Mouse (Mus musculus) left cerebral cortex, postnatal 25 days (tissue): Measurements from ENCODE around the gene Dhrs3. TPM values are rescaled to one million over a fixed set of nuclear protein-coding genes. Genes with fewer than 3 reads are reported as not detected.

Experiments
- DNase-seq, 2 experiments: peaks; one replicate each; pipeline ENCODE4 v3.0.0; 2022; ENCODE audit warnings: low spot score in 2 of 2, mixed read lengths in 1 of 2
- intact Hi-C: fragments of 180-260 bp; cut with DNase I; formaldehyde crosslinking; loops from one replicate; pipeline ENCODE4 v1.15.1; 2025
- total RNA-seq, 2 experiments: library from RNA; stranded (reverse); gene quantifications; 2 replicates each; pipeline ENCODE4 v1.2.3; 2021

Gene Dhrs3
- total RNA-seq: 10 to 100 TPM; 29.6 to 35.8 TPM

GRCm38 (mm10) chr4:144892133-144892936, at the start of gene Dhrs3:
TSS of gene Dhrs3 (plus strand) at chr4:144892827.
- peak; percentile 65 to 73 for DNase-seq
- intact Hi-C loops: loop anchor here (2.0 to 10.0 kb wide), 5 partner anchors 130 to 392 kb away; no protein-coding TSS in a partner anchor

- intact Hi-C loops: no loop called here
- DNase-seq: no peak
Observed at GRCm38 (mm10) chr4:144861756-144862505, 30.7 kb upstream of the Dhrs3 start.

- DNase-seq: no peak
- intact Hi-C loops: no loop called here
Observed at GRCm38 (mm10) chr4:144867926-144868325, 24.7 kb upstream of the Dhrs3 start.

- intact Hi-C loops: no loop called here
- no peak for DNase-seq
Observed at GRCm38 (mm10) chr4:144868584-144868983, 24.0 kb upstream of the Dhrs3 start.

GRCm38 (mm10) chr4:144872905-144873304, 19.7 kb upstream of the Dhrs3 start:
- no peak for DNase-seq
- intact Hi-C loops: loop anchor here (5.0 kb wide), 1 partner anchor 106 kb away; no protein-coding TSS in a partner anchor

GRCm38 (mm10) chr4:144875576-144876093, 17.0 kb upstream of the Dhrs3 start:
- DNase-seq: no peak
- intact Hi-C loops: no loop called here

- no peak for DNase-seq
- intact Hi-C loops: no loop called here
Observed at GRCm38 (mm10) chr4:144879549-144879948, 13.1 kb upstream of the Dhrs3 start.

- intact Hi-C loops: no loop called here
- DNase-seq: no peak
Observed at GRCm38 (mm10) chr4:144881376-144881775, 11.3 kb upstream of the Dhrs3 start.

GRCm38 (mm10) chr4:144882881-144883331, 9.7 kb upstream of the Dhrs3 start:
- DNase-seq: no peak
- intact Hi-C loops: no loop called here

GRCm38 (mm10) chr4:144886460-144886859, 6.2 kb upstream of the Dhrs3 start:
- DNase-seq: peak in 1 of 2 experiments; percentile 58
- intact Hi-C loops: no loop called here

- intact Hi-C loops: no loop called here
- no peak for DNase-seq
Observed at GRCm38 (mm10) chr4:144888750-144889149, 3.9 kb upstream of the Dhrs3 start.

- intact Hi-C loops: loop anchor here (2.0 to 10.0 kb wide), 5 partner anchors 133 to 395 kb away; no protein-coding TSS in a partner anchor
- DNase-seq: no peak
Observed at GRCm38 (mm10) chr4:144889505-144890301, 2.9 kb upstream of the Dhrs3 start.

- DNase-seq: peak; percentile 67 to 72
- intact Hi-C loops: loop anchor here (2.0 to 10.0 kb wide), 5 partner anchors 132 to 394 kb away; no protein-coding TSS in a partner anchor
Observed at GRCm38 (mm10) chr4:144890690-144891120, 1.9 kb upstream of the Dhrs3 start.

GRCm38 (mm10) chr4:144891121-144891711, 1.4 kb upstream of the Dhrs3 start:
- intact Hi-C loops: loop anchor here (2.0 to 10.0 kb wide), 5 partner anchors 131 to 394 kb away; no protein-coding TSS in a partner anchor
- DNase-seq: peak in 1 of 2 experiments; percentile 53

- DNase-seq: no peak
- intact Hi-C loops: loop anchor here (2.0 to 10.0 kb wide), 6 partner anchors 131 to 393 kb away; no protein-coding TSS in a partner anchor
Observed at GRCm38 (mm10) chr4:144891743-144892132, 889 bp upstream of the Dhrs3 start.

GRCm38 (mm10) chr4:144892937-144893272, 278 bp downstream of the Dhrs3 start:
- intact Hi-C loops: loop anchor here (2.0 to 10.0 kb wide), 5 partner anchors 129 to 392 kb away; no protein-coding TSS in a partner anchor
- DNase-seq: no peak

- DNase-seq: no peak
- intact Hi-C loops: loop anchor here (2.0 to 10.0 kb wide), 6 partner anchors 79 to 391 kb away; no protein-coding TSS in a partner anchor
Observed at GRCm38 (mm10) chr4:144893561-144894486, 1.2 kb downstream of the Dhrs3 start.
